Mouse (Mus musculus) cerebellum, adult (tissue): ENCODE measurements around the gene Adamtsl2.

ENCODE experiments used
- ATAC-seq: cut with Nextera tagmentation; 2 replicates; pipeline ENCODE4 v1.9.2; 2017; ENCODE audit warnings: mild to moderate bottlenecking, moderate library complexity, mixed read lengths; ENCODE audit not compliant: insufficient number of reproducible peaks, low FRiP score, low TSS enrichment

Gene Adamtsl2

DNA sequence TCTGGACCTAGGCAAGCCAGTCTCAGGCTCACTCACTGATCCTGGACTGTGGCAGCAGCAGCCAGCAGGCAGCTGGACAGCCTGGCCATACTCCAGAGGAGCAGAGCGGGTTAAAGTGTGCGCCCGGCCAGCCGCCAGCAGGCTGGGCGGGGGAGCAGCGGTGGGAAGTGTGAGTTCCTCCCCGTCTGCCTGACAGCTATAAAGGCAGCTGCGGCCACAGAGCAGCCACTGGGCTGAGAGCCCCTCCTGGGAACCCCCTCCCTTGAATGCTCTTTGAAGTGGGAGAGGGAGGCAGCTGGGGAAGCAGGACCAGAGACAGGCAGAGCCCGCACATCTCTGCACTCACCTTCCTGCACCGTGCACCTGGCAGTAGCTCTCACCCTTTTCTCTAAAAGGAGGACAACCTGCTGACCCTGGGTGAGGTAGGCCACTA is at the start of gene Adamtsl2:
TSS of gene Adamtsl2 (plus strand) at position 228 of the 433 bp plus-strand sequence.
- no peak for ATAC-seq

DNA sequence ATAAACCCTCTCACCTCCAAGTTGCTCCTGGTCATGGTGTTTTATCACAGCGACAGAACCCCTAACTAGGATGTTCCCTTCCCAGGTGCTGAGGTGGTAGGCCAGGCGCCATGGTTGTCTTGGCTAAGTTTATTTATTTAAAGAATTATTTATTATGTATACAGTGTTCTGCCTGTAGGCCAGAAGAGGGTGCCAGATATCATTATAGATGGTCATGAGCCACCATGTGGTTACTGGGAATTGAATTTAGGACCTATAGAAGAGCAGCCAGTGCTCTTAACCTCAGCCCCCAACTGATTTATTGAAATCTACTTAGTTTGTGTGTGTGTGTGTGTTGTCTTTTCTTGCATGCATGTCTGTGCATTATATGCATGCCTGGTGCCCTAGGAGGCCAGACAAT is 46.8 kb upstream of the Adamtsl2 start:
- ATAC-seq = no peak

DNA sequence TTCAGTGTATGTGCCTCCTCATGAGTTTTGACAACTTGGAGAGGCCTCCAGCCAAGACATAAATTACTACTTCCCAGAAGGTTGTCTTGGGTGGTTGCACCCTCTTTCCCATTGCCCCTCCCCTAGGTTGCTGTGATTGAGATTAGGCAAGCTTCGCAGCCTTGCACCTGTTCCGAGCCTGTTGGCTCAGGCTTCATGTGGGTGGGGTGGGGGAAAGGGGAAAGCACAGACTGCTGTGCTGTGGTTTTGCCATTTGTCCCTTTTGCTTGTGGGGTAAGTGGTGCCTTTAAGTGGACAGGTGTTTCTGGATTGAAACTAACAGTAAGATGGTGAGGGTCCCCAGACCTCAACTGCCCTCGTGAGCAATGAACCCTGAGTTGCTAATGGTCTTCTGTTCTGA is 43.2 kb upstream of the Adamtsl2 start:
- ATAC-seq = no peak

DNA sequence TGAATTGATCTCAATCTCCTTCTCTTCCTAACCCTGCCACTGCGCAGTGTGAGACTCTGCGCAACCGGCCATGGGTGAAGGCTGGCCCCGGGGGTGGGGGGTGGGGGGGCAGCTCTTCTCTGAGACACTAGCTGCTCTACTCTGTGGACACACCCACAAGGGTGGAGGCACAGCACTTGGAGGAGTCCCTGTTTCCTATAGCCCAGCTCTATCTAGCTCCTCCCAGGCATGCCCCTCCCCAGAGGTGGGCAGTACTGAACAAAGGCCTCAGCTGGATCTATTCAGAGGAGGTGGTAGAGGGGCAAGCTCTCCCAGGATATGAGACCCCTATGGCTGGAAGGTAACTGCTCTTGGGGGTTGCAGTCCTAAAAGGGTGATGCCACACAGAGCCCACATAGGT is 42.2 kb upstream of the Adamtsl2 start:
- no peak for ATAC-seq

DNA sequence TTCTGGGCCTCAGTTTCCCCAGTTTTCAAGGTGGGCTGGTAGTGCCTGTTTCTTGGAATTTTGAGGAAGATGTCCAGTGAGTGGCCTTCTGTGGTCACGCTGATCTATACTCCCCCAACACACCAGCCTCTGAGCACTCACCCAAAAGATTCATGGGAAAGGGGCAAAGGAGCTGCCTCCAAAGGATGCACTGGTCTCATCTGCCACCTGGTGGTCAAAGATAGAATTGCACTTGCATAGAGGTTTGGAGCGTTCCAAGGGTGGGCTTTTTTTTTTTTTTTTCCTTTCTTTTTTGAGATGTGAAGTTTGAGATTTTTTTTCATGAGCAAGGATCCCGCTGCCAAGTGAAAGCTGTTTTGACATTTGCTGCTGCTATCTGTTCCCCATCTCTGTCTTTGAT is 40.6 kb upstream of the Adamtsl2 start:
- ATAC-seq = 0 out of 2 replicates have a peak, but pooled peaks have one; percentile 33

DNA sequence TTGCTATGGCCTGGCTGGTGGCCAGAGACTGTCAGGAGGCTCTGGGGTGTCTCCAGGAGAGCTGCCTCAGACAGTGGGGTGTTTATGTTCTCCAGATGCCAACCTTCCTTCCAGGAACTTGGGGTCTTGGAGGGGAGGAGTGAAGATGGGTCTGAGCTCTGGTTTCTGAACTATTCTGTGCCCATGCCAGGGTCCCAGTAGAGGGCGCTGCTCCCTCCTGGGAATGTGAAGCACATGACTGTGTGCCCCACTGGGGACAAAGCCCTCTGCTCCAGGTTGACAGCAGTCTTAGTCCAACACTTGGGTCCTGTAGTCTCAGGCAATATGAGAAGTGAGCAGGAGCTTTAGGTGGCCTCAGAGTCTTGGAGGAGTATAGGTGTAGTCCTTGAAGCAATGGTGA is 39.9 kb upstream of the Adamtsl2 start:
- no peak for ATAC-seq

DNA sequence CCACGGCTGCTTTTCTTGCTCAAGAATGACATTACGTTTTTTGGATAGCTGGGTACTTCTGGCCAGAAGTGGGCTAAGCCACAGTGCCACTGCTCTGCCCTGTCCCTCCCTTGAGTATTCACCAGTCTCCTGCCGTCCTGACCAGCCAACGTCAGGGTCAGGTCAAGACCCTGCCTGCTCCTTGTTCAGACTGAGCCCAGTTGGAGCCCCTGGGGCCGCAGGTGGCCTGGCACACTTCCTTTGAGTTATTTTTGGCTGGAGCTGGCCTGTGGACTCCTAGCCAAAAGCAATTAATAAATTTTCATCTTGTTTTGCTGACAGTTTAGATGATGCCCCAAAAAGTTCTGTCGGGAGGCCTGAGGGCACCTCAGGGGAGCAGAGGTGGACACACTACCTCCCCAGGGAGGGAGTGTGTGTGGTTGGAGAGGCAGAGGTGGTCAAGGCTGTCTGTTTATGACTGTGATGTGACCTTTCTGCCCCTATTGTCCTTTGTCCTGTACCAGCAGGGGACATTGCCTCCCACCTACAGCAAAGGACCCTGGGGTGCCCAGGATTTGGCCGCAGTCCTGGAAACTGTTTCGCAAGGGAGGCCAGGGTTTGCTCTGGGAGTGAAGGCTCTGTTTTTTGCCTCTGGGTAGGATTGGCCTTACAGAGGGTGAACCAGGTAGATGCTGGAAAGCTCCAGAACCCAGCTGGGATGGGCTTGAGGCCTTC is 36.9 kb upstream of the Adamtsl2 start:
- no peak for ATAC-seq

DNA sequence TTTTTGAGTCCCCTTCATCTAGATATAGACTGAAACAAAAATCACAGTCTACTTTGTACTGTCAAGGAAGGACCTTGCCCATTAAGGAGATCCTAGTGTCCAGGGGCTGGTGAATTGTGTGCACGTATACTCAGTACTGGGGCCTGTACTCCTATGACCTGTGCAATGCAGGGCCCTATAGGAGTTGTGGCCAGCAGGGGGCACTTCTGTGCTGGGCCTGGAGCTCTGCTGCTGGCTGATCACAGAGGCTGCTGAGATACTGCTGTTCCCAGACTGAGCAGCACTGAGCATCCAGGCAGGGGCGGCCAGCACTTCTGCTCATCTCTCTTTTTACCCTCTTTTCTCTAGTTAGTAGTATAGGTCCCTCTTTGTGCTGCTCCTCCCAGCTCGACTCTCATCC is 35.7 kb upstream of the Adamtsl2 start:
- peak; percentile 59 for ATAC-seq

DNA sequence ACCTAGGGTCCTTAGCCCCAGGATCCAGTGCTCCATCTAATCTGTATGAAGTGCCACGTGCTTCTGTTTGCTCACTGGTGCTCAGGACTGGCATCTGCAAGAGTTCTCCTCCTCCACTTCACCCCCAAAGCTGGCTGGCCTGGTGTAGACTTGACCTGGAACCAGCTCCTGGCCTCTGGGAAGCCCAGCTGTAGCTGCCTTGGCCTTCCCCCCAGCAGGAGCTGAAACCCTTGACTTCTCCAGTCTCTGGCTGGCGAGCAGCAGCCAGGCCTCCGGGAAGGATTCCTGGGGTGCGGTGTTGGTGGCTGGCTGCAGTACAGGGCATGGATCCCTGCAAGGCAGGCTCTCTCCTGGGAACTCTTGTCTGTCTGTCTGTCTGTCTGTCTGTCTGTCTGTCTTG is 35.0 kb upstream of the Adamtsl2 start:
- ATAC-seq = no peak

DNA sequence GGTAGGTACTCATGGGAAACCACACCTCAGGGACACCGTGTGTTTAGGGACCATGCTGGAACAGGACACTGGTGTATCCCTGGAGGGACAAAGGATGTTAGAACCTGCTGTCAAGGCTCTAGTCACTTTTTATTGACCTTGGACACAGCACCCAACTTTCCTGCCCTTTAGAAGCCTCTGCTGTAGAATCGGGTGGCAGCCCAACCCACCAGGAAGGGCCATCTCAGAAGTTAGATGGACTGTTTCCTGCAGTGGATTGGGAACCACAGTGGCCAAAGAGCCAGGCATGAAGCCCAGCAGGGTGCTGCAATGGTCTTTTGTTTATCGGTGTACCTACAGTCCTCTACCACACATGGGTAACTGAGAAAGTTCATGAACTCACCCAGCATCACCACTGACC is 34.5 kb upstream of the Adamtsl2 start:
- ATAC-seq = no peak

DNA sequence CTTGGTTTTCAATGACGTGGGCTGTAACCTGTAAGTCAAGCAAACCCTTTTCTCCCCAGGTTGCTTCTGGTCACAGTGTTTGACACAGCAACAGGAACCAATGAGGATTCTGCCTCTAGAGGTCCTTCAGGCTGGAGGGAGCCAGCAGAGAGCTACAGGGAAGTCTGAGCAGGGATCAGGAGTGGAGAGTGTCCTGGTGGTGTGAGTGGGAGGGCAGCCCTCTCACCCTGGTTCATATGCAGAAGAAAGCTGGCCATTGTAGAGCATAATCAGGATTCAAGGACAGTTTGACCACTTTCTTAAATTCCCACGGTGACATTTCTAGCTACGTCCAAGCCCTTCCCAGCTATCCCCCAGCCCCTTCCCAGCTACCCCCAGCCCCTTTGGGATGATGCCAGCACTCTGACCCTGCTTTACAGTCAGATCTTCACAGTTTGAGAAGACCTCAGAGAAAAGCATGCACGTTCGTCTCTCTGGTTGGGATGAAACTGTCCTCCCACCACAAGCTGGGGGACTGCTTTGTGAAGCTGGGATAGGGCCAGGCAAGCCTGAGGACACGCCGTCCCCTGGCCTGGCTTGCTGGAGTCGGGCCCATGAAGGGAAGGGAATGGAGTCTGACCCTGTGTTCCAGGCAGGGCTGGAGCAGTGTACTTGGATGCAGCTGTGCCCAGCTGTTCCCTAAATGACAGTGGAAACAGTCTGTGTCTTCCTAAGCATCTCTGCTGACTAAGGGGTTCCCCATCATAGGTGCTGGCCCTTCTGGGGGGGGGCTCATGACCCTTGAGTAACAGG is 33.0 kb upstream of the Adamtsl2 start:
- ATAC-seq = no peak

DNA sequence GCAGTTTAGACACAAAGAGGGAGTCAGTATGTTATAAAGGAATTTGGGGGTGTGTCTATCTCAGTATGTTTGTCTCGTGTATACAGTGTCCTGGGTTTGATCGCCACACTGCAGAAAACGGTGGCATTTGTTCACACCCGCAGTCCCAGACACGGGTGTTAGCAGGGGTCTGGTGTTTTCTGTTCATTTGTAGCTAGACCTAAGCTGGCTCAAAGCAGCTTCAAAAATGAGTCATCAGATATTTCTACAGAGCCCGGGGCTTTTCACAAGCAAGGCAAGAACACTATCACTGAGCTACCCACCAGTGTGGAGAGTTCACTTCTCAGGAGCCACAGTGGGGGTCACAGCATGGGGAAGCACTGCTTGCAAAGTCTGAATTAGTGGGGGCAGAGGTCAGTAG is 29.8 kb upstream of the Adamtsl2 start:
- no peak for ATAC-seq

DNA sequence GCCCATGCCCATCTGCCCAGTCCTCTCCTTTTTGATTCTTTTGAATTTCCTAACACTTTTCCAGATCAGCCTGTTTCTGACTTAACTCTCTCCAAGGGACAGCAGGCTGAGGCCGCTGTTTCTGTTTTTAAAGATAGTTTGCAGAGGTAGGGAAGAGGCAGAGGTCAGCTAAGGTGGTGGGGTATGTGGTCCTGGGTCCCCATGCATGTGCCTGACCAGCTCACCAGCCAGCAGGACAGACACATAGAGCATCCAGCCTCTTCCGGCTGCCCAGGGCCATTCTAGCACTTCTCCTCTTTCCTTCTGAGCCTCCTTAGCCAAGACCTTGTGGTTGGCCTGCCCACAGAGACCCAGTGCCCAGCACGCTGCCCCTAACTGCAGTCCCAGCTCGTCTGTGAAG is 20.9 kb upstream of the Adamtsl2 start:
- no peak for ATAC-seq

DNA sequence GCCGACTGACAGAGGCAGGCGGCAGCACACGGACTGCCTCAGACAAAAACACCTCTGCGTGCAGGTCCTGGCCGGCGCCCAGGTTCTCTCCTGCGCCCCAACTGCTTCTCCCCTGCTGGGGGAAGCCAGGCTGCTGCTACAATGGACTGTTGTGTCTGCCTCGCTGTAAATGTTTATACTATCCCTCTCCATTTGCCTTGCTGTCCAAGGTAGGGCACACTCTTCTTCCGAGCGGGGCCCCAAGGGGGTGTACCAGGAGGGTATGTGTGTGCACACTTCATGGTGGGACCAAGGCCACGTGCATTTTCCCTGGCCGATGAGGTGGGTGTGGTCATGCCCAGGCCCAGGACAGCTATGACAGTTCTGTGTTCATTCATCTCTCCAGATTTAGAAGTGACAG is 20.4 kb upstream of the Adamtsl2 start:
- no peak for ATAC-seq

DNA sequence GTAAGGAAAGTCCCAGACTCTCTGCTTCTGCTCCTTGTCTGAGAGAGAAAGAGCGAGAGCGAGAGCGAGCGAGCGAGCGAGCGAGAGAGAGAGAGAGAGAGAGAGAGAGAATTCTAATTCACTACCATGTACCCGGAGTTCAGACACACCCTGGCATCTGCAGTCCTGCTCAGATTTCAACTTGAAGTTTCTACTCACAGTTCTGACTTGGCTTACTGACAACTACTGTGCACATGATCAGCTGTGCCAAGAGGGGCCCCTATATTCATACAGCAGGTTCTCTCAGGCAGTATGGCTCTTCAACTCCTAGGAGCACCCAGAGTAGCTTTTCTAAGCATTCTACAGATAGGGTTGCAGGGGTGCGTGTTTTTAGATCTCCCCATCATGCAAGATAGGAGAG is 20.0 kb upstream of the Adamtsl2 start:
- no peak for ATAC-seq

DNA sequence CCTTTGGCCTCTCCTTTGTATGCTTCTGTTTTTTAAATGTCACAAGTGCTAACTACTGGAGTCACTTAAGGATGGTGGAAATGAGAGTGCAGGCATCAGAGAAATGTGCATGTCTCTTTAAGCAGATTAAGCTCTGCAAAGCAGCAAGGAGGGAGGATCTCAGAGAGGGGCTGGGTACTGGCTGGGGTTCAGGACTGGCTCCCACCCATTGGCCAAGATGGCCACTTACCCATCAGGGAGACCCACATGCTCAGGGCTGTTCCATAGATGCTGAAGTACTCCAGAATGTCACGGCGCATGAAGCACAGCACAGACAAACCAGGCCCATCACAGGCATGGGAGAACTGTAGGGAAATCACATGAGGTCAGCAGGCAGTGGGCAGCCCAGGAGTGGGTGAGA is 12.1 kb upstream of the Adamtsl2 start:
- no peak for ATAC-seq

DNA sequence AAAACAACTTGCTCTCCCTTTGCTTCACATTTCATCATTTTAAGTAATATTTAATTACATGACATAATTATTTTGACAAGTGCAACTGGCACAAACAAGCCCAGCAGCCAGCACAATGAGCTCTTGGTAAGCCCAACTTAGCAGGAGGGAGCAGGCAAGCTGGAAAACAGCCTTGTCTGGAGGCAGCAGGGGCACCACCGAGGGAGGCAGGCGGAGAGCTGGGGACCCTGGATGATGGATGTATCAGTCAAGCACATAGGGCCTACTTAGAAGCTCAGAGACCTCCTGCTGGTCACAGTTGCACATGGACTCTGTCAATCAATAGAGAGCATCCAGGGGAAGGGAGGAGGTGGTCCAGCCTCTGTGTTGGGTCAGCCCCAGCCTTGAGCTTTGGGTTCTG is 11.2 kb upstream of the Adamtsl2 start:
- no peak for ATAC-seq

DNA sequence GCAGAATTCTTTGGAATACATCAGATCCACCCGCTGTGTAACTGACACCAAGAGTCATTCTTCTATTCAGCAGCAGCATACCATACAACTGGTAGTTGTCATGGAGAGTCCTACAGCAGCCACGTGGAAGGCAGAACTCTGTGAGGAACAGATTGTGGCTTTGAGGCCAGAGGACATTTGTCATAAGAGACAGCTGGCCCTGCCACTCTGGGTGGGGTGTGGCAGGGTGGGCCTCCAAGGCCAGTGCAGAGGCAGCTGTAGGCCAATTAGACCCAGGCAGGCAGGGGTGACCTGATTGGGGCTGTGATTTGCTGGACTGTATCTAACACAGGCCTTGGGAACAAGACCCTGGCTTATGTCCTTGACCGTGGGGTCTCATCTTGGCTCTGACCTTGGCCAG is 9.5 kb upstream of the Adamtsl2 start:
- no peak for ATAC-seq

DNA sequence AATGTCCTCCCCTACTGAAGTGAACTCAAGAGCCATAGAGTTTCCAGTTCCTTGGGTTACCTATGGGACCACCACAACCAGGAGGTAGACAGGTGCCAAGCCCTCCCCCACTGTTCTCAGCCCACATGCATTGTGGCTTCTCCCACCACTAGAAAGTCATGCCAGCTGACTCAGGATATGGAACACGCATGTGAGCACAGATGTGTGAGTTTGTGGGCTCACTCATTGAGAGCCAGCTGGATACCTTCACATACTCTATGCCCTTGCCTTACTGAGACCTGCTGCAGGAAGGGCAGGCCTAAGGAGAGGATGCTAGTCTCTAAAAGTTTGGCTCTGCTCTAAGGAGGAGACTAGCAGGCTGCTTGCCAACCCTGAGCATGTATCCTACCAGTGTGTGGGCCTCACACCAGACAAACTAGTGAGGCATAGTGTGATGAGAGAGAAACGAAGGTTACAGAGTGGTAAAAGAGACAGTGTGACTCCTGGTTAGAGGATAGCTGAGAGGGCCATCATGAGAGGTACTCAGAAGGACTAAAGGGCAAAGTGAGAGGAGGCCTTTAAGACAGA is 8.8 kb upstream of the Adamtsl2 start:
- no peak for ATAC-seq

DNA sequence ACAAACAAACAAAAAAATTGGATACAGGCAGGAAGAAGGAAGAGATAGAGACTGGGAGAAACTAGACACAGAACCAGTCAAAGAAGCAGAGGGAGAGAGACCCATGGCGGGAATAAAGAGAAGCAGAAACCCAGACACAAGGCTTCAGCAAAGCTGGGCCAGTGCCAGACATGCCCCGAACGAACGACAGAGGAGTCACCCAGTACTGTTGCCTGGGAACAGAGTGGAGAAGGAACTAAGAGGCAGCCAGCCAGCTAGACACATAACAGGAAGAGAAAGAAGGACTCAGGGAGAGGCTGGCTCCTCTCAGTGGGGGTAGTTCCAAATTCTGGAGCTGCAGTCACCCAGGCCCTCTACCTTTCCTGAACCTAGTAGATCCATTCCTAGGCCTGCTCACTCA is 8.0 kb upstream of the Adamtsl2 start:
- ATAC-seq = no peak

DNA sequence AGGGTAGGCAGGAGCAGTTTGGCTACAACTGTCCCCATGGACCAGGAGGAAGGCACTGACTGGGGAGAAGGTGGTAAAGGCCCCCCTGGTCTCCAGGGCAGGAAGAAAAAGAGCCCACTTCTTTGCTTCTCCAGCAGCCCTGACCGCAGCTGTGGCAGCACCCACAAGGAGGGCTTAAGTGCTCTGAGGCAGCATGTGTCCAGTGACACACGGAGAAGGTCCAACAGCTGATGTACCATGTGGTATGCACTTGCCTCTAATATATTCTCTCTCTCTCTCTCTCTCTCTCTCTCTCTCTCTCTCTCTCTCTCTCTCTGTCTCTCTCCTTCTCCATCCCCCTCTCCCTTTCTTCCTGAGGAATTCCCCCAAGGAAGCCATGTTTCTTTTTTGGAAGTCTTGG is 7.2 kb upstream of the Adamtsl2 start, which contains the start of gene Mymk:
TSS of gene Mymk (minus strand) at position 202 of the 400 bp plus-strand sequence.
- no peak for ATAC-seq

DNA sequence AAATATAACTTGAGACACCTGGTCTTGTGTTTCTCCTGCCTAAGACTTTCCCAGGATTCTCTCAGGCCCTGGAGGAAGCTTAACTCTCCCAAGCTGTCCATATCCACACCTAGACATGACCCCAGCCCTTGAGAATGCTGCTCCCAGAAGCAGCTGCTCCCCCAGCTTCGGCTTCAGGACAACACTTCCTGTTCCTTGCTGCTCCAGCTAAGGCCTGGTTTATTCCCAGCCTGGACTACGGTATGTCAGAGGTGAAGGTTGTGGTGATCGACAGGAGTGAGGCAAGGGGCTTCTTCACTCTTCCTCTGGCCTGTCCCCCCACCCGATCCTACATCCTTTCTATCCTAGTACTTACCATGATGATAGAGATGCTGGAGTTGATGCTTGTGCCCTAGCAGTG is 5.8 kb upstream of the Adamtsl2 start:
- ATAC-seq = no peak
